Mouse (Mus musculus): ENCODE measurements around the gene Polr1e.
"Not testable (repeated sequence)": the region's sequence is repeated elsewhere in the genome, so short reads cannot be mapped to it uniquely, and the experiment has no call there.

The Polr1e gene

GRCm38 (mm10) chr4:45064577-45064976 lies 46.2 kb downstream of the Polr1e start:
- peak; percentile 13 for DNase-seq

- no peak for DNase-seq
Observed at GRCm38 (mm10) chr4:45066036-45066730, 47.8 kb downstream of the Polr1e start.

GRCm38 (mm10) chr4:45067742-45068141 lies 49.4 kb downstream of the Polr1e start:
- no peak for DNase-seq

GRCm38 (mm10) chr4:45072261-45072973 lies 54.0 kb downstream of the Polr1e start:
- DNase-seq, result no peak

GRCm38 (mm10) chr4:45073544-45073943 lies 55.2 kb downstream of the Polr1e start:
- DNase-seq, result no peak

- not testable (repeated sequence) for DNase-seq
Observed at GRCm38 (mm10) chr4:45081041-45081440, 62.7 kb downstream of the Polr1e start.

- DNase-seq, result no peak
Observed at GRCm38 (mm10) chr4:45082951-45083350, 64.6 kb downstream of the Polr1e start.

- no peak for DNase-seq
Observed at GRCm38 (mm10) chr4:45083487-45083886, 65.1 kb downstream of the Polr1e start.

GRCm38 (mm10) chr4:45084021-45084894 lies 65.9 kb downstream of the Polr1e start, which contains the start of gene Fbxo10:
Gene Fbxo10, minus strand, starts transcription at chr4:45084604.
- DNase-seq, result peak; percentile 86

GRCm38 (mm10) chr4:45084895-45085290 lies 66.5 kb downstream of the Polr1e start:
- no peak for DNase-seq

Measured in kidney, adult 11 months (tissue).